Mouse (Mus musculus) embryonic facial prominence, embryonic 14.5 days (tissue): ENCODE results near the gene Lrrc1. TPM values are rescaled to one million over a fixed set of nuclear protein-coding genes. Genes with fewer than 3 reads are reported as not detected.

Source experiments
- ATAC-seq: fragments of 200-750 bp; cut with Nextera tagmentation; 2 replicates; pipeline ENCODE4 v1.8.0; 2017; ENCODE audit warnings: low read depth, moderate number of reproducible peaks, moderate TSS enrichment
- DNase-seq: peaks from one replicate; pipeline ENCODE4 v3.0.0-alpha.2; 2015; ENCODE audit warnings: low spot score
- H3K27ac ChIP-seq: fragments of 300-500 bp; sonication (generic); replicated peaks from 2 replicates; pipeline ENCODE4 v1.5.1; 2014; ENCODE audit warnings: low read depth, mild to moderate bottlenecking, low read length, moderate library complexity
- H3K27me3 ChIP-seq: fragments of 300-500 bp; sonication (generic); replicated peaks from 2 replicates; pipeline ENCODE4 v1.6.1; 2014; ENCODE audit warnings: low read length; ENCODE audit not compliant: control insufficient read depth, insufficient read depth
- H3K36me3 ChIP-seq: fragments of 300-500 bp; sonication (generic); 2 replicates; pipeline ENCODE4 v1.6.1; 2014; ENCODE audit warnings: low read length, mixed read lengths; ENCODE audit not compliant: control insufficient read depth, insufficient read depth
- H3K4me1 ChIP-seq: fragments of 300-500 bp; sonication (generic); 2 replicates; pipeline ENCODE4 v1.6.1; 2014; ENCODE audit warnings: antibody characterized with exemption, low read length; ENCODE audit not compliant: control insufficient read depth, insufficient read depth
- H3K4me2 ChIP-seq: fragments of 300-500 bp; sonication (generic); 2 replicates; pipeline ENCODE4 v1.6.1; 2014; ENCODE audit warnings: low read depth, mild to moderate bottlenecking, low read length, moderate library complexity, mixed read lengths
- H3K4me3 ChIP-seq: fragments of 300-500 bp; sonication (generic); 2 replicates; pipeline ENCODE4 v1.5.1; 2014; ENCODE audit warnings: low read depth, mild to moderate bottlenecking, low read length
- H3K9ac ChIP-seq: fragments of 300-500 bp; sonication (generic); 2 replicates; pipeline ENCODE4 v1.6.1; 2014; ENCODE audit warnings: low read depth, mild to moderate bottlenecking, low read length, moderate library complexity, mixed read lengths
- H3K9me3 ChIP-seq: fragments of 300-500 bp; sonication (generic); 2 replicates; pipeline ENCODE4 v1.6.1; 2016; ENCODE audit warnings: low read length; ENCODE audit not compliant: control insufficient read depth
- WGBS: fragments of 180-500 bp; shearing (Covaris S2); extraction: QIAGEN DNeasy Blood & Tissue Kit; methylation state at CpG from one replicate; pipeline ENCODE4 v1.1.7; 2014; 5-methylcytosine and 5-hydroxymethylcytosine counted together
- polyA plus RNA-seq: library from polyadenylated mRNA; unstranded; fragments of >200 nt; fragmentation: Nextera tagmentation; extraction: Ambion mirVana; gene quantifications from 2 replicates; pipeline ENCODE4 v1.2.1, GENCODE M21; 2014

The Lrrc1 gene
- polyA plus RNA-seq, 1 experiment from 2014 or later: 13.5 TPM

GRCm38 (mm10) chr9:77444876-77445275, 99.8 kb downstream of the Lrrc1 start:
- no peaks in the 10 kb centered on the region for H3K4me1 ChIP-seq
- no peak overlapping the region for H3K27ac ChIP-seq
- ATAC-seq (no peak), DNase-seq (peak; percentile 39)
- H3K9ac ChIP-seq: no peak overlapping the region
- WGBS: 89% methylated on average over 4 of the region's 4 CpGs
- H3K9me3 ChIP-seq: no peaks in the 10 kb centered on the region
- H3K36me3 ChIP-seq: peaks cover 17% of the 10 kb centered on the region
- no peaks in the 10 kb centered on the region for H3K27me3 ChIP-seq
- H3K4me3 ChIP-seq: no peak overlapping the region
- no peak overlapping the region for H3K4me2 ChIP-seq

DNA sequence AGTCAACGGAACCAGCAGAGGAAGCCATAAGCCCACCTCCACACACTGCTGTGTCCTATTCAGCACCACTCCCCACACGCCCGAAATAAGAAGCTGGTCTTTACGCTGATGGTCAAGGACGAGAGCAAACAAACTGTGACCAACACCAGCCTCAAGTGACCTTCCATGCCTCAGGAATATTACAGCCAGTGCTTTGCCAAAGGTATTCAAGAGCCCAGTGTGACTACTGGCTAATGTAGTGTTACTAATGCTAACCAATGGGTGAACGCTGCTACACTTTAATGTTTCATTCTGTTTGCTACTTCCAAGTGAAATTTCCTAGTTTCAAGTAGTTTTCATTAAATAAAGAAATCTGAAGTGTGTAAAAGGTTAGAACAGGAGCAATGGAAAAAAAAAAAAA, 105.3 kb downstream of the Lrrc1 start:
- DNase-seq: no peak
- no peak overlapping the region for H3K4me3 ChIP-seq
- no peak for ATAC-seq
- 0 out of 2 replicates have a peak, but pooled peaks cover 2% of the 10 kb centered on the region for H3K4me1 ChIP-seq
- no peaks in the 10 kb centered on the region for H3K27me3 ChIP-seq
- no peaks in the 10 kb centered on the region for H3K9me3 ChIP-seq
- WGBS: 80% methylated on average over 6 of the region's 6 CpGs
- peaks cover 28% of the 10 kb centered on the region for H3K36me3 ChIP-seq
- no peak overlapping the region for H3K4me2 ChIP-seq
- H3K9ac ChIP-seq: no peak overlapping the region
- H3K27ac ChIP-seq: no peak overlapping the region

DNA sequence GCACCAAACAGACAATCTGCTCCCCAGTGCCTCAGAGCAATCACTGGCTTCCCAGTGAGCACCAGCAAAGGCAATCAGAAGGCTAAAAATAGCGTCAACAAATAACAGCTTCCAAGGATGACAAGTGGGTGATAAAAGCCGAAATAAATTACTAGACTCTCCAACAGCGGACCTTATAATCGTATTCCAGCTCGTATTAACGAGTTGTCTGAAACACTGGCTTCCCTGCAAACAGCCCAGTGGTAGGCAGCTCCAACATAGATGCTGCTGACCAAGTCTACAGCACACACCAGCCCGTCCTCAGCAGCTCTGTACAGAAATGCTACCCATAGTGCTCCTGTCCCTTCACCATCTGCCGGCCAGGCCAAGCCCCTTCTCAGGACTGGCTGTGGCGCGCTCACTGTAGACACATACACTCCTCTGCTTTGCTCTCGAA, 105.8 kb downstream of the Lrrc1 start:
- no peak overlapping the region for H3K4me3 ChIP-seq
- H3K4me1 ChIP-seq: 0 out of 2 replicates have a peak, but pooled peaks cover 2% of the 10 kb centered on the region
- no peaks in the 10 kb centered on the region for H3K9me3 ChIP-seq
- H3K27me3 ChIP-seq: no peaks in the 10 kb centered on the region
- ATAC-seq (no peak), DNase-seq (no peak)
- no peak overlapping the region for H3K4me2 ChIP-seq
- H3K9ac ChIP-seq: no peak overlapping the region
- peaks cover 28% of the 10 kb centered on the region for H3K36me3 ChIP-seq
- WGBS: 78% methylated on average over 11 of the region's 11 CpGs
- H3K27ac ChIP-seq: no peak overlapping the region

DNA sequence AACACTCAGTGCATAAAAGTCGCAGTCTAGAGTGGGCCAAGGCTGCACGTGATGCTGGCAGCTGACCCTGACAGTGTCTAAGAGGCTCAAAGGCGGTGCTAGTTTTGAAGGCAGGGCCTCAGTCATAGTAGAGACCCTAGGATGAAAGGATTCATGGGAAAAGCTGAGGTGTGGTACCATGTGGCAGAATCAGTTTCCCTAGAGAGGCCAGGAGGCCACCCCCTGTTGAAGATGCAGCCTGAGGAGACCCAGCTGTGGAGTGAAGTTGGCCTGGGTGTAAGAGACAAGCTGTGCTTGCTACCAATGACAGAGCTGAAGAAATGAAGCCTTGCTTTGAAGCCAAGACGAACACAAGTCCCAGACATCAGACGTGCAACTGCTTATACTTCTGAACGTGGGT, 107.5 kb downstream of the Lrrc1 start:
- Histone ChIP-seq H3K4me1 (0 out of 2 replicates have a peak, but pooled peaks cover 2% of the 10 kb centered on the region), H3K9ac (no peak overlapping the region), H3K36me3 (peaks cover 34% of the 10 kb centered on the region), H3K27me3 (no peaks in the 10 kb centered on the region), H3K4me3 (no peak overlapping the region), H3K27ac (no peak overlapping the region), H3K4me2 (no peak overlapping the region), H3K9me3 (no peaks in the 10 kb centered on the region)
- DNase-seq (no peak), ATAC-seq (no peak)
- WGBS: 91% methylated on average over 6 of the region's 6 CpGs

DNA sequence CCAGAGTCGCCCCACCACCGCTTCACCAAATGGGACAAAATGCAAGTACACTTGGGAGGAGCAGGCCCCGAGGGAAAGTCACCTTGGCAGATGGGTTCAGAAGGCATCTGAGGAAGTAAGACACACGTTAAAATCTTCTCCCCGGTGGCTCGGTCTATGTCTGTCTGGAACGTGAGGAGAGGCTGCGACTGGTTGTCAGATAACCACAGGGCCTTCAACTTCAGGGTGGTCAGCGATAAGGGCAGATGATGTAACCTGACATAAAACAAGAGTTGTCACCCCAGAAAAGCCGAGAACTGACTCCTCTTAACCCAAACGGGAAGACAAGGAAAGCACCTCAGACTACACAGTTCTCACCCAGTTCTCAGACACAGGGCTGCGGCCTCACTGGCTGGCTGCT, 109.7 kb downstream of the Lrrc1 start:
- no peak overlapping the region for H3K4me2 ChIP-seq
- no peak overlapping the region for H3K27ac ChIP-seq
- 74% methylated on average over 12 of the region's 12 CpGs for WGBS
- no peak overlapping the region for H3K9ac ChIP-seq
- H3K36me3 ChIP-seq: peaks cover 32% of the 10 kb centered on the region
- ATAC-seq (no peak), DNase-seq (no peak)
- H3K9me3 ChIP-seq: no peaks in the 10 kb centered on the region
- 0 out of 2 replicates have a peak, but pooled peaks cover 2% of the 10 kb centered on the region for H3K4me1 ChIP-seq
- no peaks in the 10 kb centered on the region for H3K27me3 ChIP-seq
- no peak overlapping the region for H3K4me3 ChIP-seq

GRCm38 (mm10) chr9:77433476-77433875, 111.2 kb downstream of the Lrrc1 start:
- Histone ChIP-seq H3K27ac (no peak overlapping the region), H3K9me3 (no peaks in the 10 kb centered on the region), H3K4me1 (peaks cover 9% of the 10 kb centered on the region), H3K27me3 (no peaks in the 10 kb centered on the region), H3K36me3 (peaks cover 33% of the 10 kb centered on the region), H3K4me2 (no peak overlapping the region), H3K4me3 (no peak overlapping the region), H3K9ac (no peak overlapping the region)
- ATAC-seq: no peak
- WGBS: 91% methylated on average over 4 of the region's 4 CpGs
- DNase-seq: no peak

GRCm38 (mm10) chr9:77432030-77432429, 112.6 kb downstream of the Lrrc1 start:
- DNase-seq (no peak), ATAC-seq (no peak)
- Histone ChIP-seq H3K4me2 (no peak overlapping the region), H3K9me3 (no peaks in the 10 kb centered on the region), H3K36me3 (peaks cover 29% of the 10 kb centered on the region), H3K27ac (no peak overlapping the region), H3K4me1 (peaks cover 24% of the 10 kb centered on the region), H3K4me3 (no peak overlapping the region), H3K9ac (no peak overlapping the region), H3K27me3 (no peaks in the 10 kb centered on the region)
- WGBS: 75% methylated on average over 17 of the region's 17 CpGs

DNA sequence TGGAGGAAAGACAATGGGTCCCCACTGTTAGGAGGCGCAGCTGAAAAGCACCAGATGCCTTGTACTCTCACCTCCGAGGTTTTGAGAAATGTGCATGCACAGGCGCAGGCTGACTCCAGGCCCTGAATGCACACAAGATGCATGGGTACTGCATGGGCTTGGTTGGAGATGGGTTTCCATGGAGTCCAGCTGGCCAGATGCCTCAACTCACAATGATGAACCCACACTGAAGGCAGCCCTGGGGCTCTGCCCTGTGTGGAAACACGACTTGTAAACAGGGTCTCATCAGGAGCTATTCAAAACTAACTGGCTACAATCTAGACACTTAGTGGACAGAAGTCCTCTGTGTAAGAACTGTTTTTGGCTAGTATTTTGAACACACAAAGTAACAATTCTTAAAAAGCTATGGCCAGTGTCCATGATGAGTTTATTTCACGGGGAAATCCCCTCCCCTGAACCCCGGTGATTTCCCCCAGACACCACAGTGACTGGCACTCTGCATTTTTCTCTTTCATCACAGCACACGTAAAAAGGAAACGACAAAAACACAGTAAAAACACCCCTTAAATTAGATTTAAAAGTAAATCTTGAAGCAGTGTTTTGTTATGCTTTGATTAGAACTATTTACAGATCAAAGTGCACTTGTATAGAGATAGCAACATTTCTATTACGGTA, 114.1 kb downstream of the Lrrc1 start:
- H3K27ac ChIP-seq: 0 out of 2 replicates have a peak overlapping the region, but pooled peaks have one; percentile 6
- H3K9ac ChIP-seq: no peak overlapping the region
- peaks cover 37% of the 10 kb centered on the region for H3K4me1 ChIP-seq
- no peak for ATAC-seq
- no peaks in the 10 kb centered on the region for H3K9me3 ChIP-seq
- H3K36me3 ChIP-seq: peaks cover 29% of the 10 kb centered on the region
- WGBS: 75% methylated on average over 9 of the region's 9 CpGs
- peaks cover 3% of the 10 kb centered on the region; the same call in 1 of the 2 replicates for H3K27me3 ChIP-seq
- no peak for DNase-seq
- no peak overlapping the region for H3K4me2 ChIP-seq
- H3K4me3 ChIP-seq: no peak overlapping the region
